Mouse (Mus musculus) embryonic facial prominence, embryonic 15.5 days (tissue): ENCODE data around the gene Ltb. TPM values are rescaled to one million over a fixed set of nuclear protein-coding genes. Genes with fewer than 3 reads are reported as not detected.

Experiments
- ATAC-seq: fragments of 200-750 bp; cut with Nextera tagmentation; 2 replicates; pipeline ENCODE4 v1.8.0; 2017; ENCODE audit warnings: low read depth, moderate TSS enrichment; ENCODE audit not compliant: insufficient number of reproducible peaks, low FRiP score, low TSS enrichment
- H3K27ac ChIP-seq: fragments of 300-500 bp; sonication (generic); replicated peaks from 2 replicates; pipeline ENCODE4 v1.5.1; 2015; ENCODE audit warnings: mild to moderate bottlenecking, inconsistent platforms
- H3K27me3 ChIP-seq: fragments of 300-500 bp; sonication (generic); 2 replicates; pipeline ENCODE4 v1.6.1; 2015; ENCODE audit warnings: inconsistent platforms
- H3K36me3 ChIP-seq: fragments of 300-500 bp; sonication (generic); 2 replicates; pipeline ENCODE4 v1.6.1; 2015; ENCODE audit warnings: mild to moderate bottlenecking, inconsistent platforms
- H3K4me1 ChIP-seq: fragments of 300-500 bp; sonication (generic); 2 replicates; pipeline ENCODE4 v1.6.1; 2015; ENCODE audit warnings: inconsistent platforms
- H3K4me2 ChIP-seq: fragments of 300-500 bp; sonication (generic); replicated peaks from 2 replicates; pipeline ENCODE4 v1.6.1; 2015; ENCODE audit warnings: mild to moderate bottlenecking, inconsistent platforms
- H3K4me3 ChIP-seq: fragments of 300-500 bp; sonication (generic); replicated peaks from 2 replicates; pipeline ENCODE4 v1.5.1; 2015; ENCODE audit warnings: mild to moderate bottlenecking, inconsistent platforms
- H3K9ac ChIP-seq: fragments of 300-500 bp; sonication (generic); 2 replicates; pipeline ENCODE4 v1.6.1; 2015; ENCODE audit warnings: inconsistent platforms
- H3K9me3 ChIP-seq: fragments of 300-500 bp; sonication (generic); replicated peaks from 2 replicates; pipeline ENCODE4 v1.6.1; 2016; ENCODE audit warnings: inconsistent platforms
- WGBS: fragments of 180-500 bp; shearing (Covaris S2); methylation state at CpG from one replicate; pipeline ENCODE4 v1.1.7; 2015; 5-methylcytosine and 5-hydroxymethylcytosine counted together
- polyA plus RNA-seq: library from polyadenylated mRNA; unstranded; fragments of >200 nt; fragmentation: Nextera tagmentation; extraction: Ambion mirVana; gene quantifications from 2 replicates; pipeline ENCODE4 v1.2.1, GENCODE M21; 2015

The Ltb gene
- polyA plus RNA-seq, 1 experiment from 2014 or later, result 2.3 TPM

DNA sequence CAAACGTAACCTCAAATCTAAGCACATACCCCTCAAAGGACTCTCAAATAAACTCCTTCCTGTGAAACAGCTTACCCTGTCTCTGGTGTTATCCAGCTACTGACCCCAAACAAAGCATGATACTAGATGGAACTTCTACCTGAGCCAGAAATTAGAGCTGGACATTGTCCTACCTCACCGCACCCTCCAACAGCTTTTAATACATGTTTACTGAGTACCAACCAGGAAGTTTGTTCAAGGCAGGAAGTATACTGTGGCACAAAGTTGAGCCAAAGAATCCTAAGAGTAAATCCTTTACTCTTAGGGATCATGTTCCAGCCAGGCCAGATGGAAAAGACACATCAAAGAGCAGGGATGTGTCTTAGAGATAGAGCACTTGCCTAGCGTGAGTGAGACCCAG, 16.4 kb downstream of the Ltb start:
- no peak overlapping the region for H3K4me2 ChIP-seq
- H3K4me3 ChIP-seq, result no peak overlapping the region
- ATAC-seq, result no peak
- WGBS, result 68% methylated on average over 3 of the region's 3 CpGs
- no peaks in the 10 kb centered on the region for H3K9me3 ChIP-seq
- no peaks in the 10 kb centered on the region for H3K36me3 ChIP-seq
- no peaks in the 10 kb centered on the region for H3K27me3 ChIP-seq
- H3K9ac ChIP-seq, result no peak overlapping the region
- no peak overlapping the region for H3K27ac ChIP-seq
- H3K4me1 ChIP-seq, result peaks cover 4% of the 10 kb centered on the region; the same call in 1 of the 2 replicates

DNA sequence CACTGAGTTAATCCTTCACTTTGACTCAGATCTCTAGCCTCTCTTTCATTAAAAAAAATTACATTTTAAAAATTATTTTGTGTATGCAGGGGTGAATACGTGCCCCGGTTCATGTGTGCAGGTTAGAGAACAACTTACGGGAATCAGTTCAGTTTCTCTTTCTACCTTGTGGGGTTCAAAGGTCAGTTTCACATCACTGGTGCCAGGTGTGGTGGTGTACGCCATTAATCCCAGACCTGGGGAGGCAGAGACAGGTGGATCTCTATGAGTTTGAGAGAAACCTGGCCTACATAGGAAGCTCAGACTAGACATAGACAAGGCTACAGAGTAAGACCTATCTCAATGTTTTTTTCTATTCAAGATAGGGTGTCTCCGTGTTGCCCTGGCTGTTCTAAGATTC, 18.8 kb downstream of the Ltb start:
- no peaks in the 10 kb centered on the region for H3K36me3 ChIP-seq
- H3K27ac ChIP-seq, result no peak overlapping the region
- H3K4me2 ChIP-seq, result no peak overlapping the region
- ATAC-seq, result no peak
- no peaks in the 10 kb centered on the region for H3K27me3 ChIP-seq
- H3K9ac ChIP-seq, result no peak overlapping the region
- WGBS, result 91% methylated on average over 5 of the region's 5 CpGs
- peaks cover 4% of the 10 kb centered on the region; the same call in 1 of the 2 replicates for H3K4me1 ChIP-seq
- no peaks in the 10 kb centered on the region for H3K9me3 ChIP-seq
- H3K4me3 ChIP-seq, result no peak overlapping the region

DNA sequence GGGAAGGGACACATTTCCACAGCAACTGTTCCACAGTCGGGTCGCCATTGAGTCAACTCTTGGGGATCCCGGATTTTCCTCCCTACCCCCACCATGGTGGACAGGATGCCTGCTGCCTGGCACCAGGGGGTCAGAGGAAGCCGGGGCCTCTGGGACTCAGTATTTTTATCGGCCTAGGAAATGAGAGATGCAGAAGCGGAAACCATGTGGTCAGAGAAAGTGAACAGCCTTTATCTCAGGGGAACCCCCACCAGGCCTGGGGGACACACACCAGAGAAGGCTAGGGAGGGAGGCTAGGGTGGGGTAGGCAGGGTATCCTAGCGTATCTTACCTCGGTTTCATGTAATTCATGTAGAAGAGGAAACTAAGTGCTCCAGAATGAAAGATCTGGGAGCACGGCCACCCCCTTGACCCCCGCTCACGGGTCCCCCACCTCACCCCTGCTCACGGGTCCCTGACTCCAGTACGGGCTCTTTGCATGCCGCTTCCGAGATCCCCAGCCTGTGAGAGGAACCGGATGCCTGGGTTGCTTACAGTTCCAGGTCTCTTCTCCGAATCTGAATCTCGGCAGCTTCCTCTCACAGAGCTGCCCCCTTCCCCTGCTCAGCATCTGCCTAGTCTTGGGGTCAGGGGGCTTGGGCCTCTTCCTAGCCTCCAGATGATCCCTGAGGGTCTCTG, 24.4 kb downstream of the Ltb start:
- H3K4me1 ChIP-seq, result peaks cover 10% of the 10 kb centered on the region; the same call in 1 of the 2 replicates
- H3K4me3 ChIP-seq, result no peak overlapping the region
- no peak overlapping the region for H3K9ac ChIP-seq
- H3K27me3 ChIP-seq, result no peaks in the 10 kb centered on the region
- no peak for ATAC-seq
- peaks cover 25% of the 10 kb centered on the region for H3K36me3 ChIP-seq
- no peak overlapping the region for H3K4me2 ChIP-seq
- no peak overlapping the region for H3K27ac ChIP-seq
- no peaks in the 10 kb centered on the region for H3K9me3 ChIP-seq
- 76% methylated on average over 18 of the region's 18 CpGs for WGBS

DNA sequence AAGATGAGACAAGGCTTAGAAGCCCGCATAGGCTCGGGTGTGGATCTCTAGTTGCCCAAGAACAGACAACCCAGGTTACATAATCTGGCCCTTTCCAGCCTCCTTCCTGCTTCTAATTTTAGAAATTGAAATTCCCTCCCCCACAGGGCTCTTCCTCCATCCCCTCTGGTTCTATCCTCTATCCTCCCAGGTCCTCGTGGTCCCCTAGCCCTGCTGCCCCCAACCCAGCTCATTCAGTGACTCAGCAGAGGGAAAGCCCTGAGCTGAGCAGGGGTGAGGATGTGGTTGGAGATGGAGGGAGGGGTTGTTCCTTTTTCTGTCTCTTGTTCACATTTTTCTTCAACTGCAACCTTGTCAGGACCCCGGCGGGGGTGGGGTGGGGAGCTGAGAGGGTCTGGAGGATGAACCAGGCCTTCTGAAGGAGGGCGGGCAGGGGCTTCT, 25.4 kb downstream of the Ltb start:
- H3K36me3 ChIP-seq, result peaks cover 25% of the 10 kb centered on the region
- H3K4me1 ChIP-seq, result peaks cover 7% of the 10 kb centered on the region; the same call in 1 of the 2 replicates
- ATAC-seq, result no peak
- H3K27me3 ChIP-seq, result no peaks in the 10 kb centered on the region
- H3K9ac ChIP-seq, result no peak overlapping the region
- 73% methylated on average over 6 of the region's 6 CpGs for WGBS
- H3K27ac ChIP-seq, result no peak overlapping the region
- H3K4me2 ChIP-seq, result no peak overlapping the region
- no peak overlapping the region for H3K4me3 ChIP-seq
- no peaks in the 10 kb centered on the region for H3K9me3 ChIP-seq

DNA sequence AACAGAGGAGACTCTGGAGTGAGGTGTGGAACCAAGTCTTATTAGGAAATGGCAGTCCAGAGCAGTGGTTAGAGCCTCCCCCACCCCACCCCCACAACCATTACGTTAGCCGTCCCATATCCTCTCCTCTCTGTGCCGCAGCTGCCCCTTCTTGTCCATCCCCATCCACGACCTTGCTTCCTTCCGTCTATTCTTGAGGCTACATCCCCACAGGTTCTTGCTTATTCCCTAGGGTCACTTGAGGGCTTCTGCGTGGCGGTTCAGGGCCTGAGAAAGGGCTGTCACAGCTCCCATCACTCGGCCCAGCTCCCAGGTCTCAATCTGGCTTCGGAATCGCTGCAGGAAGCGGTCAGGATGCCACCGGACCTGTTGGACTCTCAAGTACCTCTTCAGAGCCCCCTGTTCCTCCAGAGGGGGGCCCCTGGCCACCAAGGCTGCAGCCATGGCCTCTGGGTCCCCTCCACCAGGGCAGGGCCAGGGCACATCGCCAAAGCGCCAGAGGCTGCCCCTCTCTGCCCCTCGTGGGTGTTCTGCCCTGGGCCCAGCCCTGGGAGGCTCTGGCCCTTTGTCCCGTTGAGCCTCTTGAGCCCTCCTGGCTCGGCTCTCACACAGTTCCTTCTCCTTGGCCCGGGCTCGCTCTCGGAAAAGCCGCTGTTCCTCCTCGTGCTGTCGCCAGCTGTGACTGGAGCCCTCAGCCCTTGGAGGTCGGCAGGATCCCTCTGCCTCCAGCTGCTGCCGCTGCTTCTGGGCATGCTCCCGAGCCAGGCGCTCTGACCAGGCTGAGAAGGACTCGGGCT, 26.1 kb downstream of the Ltb start, which contains the start of gene Gm16181:
Gene Gm16181 (plus strand): TSS at position 679 of the 797 bp plus-strand sequence.
- no peak for ATAC-seq
- 73% methylated on average over 28 of the region's 28 CpGs for WGBS
- no peaks in the 10 kb centered on the region for H3K27me3 ChIP-seq
- H3K9me3 ChIP-seq, result no peaks in the 10 kb centered on the region
- H3K4me1 ChIP-seq, result peaks cover 6% of the 10 kb centered on the region; the same call in 1 of the 2 replicates
- H3K36me3 ChIP-seq, result peaks cover 30% of the 10 kb centered on the region
- no peak within 1 kb of the TSS for H3K4me3 ChIP-seq
- 0 out of 2 replicates have a peak within 1 kb of the TSS, but pooled peaks have one; percentile 9 for H3K9ac ChIP-seq
- H3K4me2 ChIP-seq, result no peak within 1 kb of the TSS
- peak within 1 kb of the TSS; percentile 28; the same call in 1 of the 2 replicates for H3K27ac ChIP-seq

DNA sequence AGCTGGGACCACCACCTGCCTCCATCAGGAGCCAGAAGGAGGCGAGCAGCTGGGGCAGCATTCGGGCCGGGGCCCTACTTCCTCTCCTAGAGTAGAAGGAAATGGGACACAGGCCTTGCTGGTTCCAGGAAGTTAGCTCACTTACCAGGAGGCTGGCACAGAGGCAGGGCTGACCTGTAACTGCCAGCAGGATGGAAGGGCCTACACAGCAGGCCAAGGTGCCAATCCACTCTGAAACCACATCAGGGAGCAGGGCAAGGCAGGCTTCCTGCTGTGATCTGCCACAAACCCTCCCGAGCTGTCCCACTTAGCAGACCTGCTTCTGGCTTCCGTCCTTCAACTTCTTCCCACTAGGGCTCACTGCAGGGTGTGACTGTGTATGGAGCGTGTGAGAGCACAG, 28.1 kb downstream of the Ltb start:
- no peak overlapping the region for H3K4me2 ChIP-seq
- 72% methylated on average over 6 of the region's 6 CpGs for WGBS
- H3K27ac ChIP-seq, result 0 out of 2 replicates have a peak overlapping the region, but pooled peaks have one; percentile 28
- H3K4me3 ChIP-seq, result no peak overlapping the region
- ATAC-seq, result no peak
- no peaks in the 10 kb centered on the region for H3K9me3 ChIP-seq
- 0 out of 2 replicates have a peak overlapping the region, but pooled peaks have one; percentile 15 for H3K9ac ChIP-seq
- no peaks in the 10 kb centered on the region for H3K27me3 ChIP-seq
- peaks cover 35% of the 10 kb centered on the region for H3K36me3 ChIP-seq
- peaks cover 6% of the 10 kb centered on the region; the same call in 1 of the 2 replicates for H3K4me1 ChIP-seq

DNA sequence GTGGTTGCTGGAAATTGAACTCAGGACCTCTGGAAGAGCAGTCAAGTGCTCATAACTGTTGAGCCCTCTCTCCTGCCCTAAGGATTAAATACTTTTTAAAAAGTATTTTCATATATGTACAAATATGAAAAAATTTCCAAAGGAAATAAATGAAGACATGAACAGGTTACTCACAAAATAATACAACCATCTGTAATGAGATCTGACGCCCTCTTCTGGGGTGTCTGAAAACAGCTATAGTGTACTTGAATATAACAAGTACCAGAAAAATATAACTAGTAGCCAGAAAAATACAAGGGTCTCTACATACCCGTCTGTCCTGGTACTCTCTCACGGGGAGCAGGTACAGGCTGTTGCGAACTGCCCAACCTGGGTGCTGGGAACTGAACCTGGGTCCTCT, 30.4 kb downstream of the Ltb start:
- Histone ChIP-seq H3K4me3 (no peak overlapping the region), H3K9me3 (no peaks in the 10 kb centered on the region), H3K27me3 (no peaks in the 10 kb centered on the region), H3K36me3 (peaks cover 51% of the 10 kb centered on the region), H3K4me1 (peaks cover 6% of the 10 kb centered on the region; the same call in 1 of the 2 replicates), H3K9ac (no peak overlapping the region), H3K27ac (no peak overlapping the region), H3K4me2 (no peak overlapping the region)
- ATAC-seq, result no peak
- WGBS, result 93% methylated on average over 4 of the region's 4 CpGs

DNA sequence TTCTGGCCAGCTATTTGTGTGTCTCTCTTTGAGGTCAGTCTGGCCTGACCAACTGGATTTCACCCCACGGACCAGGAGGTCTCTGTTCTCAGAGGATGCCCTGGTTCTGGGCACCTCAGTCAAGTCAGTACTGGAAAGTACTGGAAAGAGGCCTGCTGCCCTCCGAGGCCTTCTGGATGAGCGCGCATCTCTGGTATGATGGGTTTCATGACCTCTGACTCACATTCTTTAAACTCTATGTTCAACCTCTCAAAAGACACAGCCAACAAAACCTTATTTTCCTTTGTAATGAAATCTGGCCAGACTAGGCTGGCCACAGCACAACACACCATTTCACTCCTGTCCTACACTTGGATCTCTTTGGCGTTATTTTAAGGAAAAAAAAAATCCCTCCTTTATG, 31.2 kb downstream of the Ltb start:
- 86% methylated on average over 5 of the region's 5 CpGs for WGBS

DNA sequence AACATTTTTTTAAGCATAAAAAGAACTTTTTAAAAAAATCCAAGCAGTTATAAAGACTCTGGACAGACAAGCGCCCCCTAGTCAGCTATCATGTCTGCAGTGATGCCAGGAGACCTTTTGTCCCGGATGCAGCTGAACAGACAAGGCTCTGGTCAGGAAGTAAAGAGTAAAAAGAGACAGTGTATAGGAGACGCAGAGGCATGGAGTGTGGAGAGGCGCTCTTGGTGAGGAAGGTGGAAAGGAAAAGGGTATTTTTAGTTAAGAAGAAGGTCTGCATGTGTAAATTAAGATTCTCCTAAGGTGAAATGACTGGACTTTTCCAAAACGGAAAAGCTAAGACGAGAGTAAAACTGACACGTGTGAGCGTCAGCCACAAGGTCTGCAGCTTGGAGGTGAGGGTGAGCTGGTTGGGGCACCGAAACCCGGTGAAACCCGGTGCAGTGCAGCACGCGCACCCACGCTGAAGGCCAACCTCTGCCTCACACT, 32.4 kb downstream of the Ltb start:
- Histone ChIP-seq H3K9me3 (no peaks in the 10 kb centered on the region), H3K4me2 (no peak overlapping the region), H3K27me3 (no peaks in the 10 kb centered on the region), H3K36me3 (peaks cover 54% of the 10 kb centered on the region), H3K27ac (no peak overlapping the region), H3K4me3 (no peak overlapping the region), H3K9ac (no peak overlapping the region), H3K4me1 (peaks cover under 1% of the 10 kb centered on the region; the same call in 1 of the 2 replicates)
- no peak for ATAC-seq
- WGBS, result 83% methylated on average over 14 of the region's 14 CpGs

More for the DNA sequence above, 31.2 kb downstream of the Ltb start:
- H3K9ac ChIP-seq, result no peak overlapping the region
- H3K4me2 ChIP-seq, result no peak overlapping the region
- H3K27me3 ChIP-seq, result no peaks in the 10 kb centered on the region
- no peak overlapping the region for H3K27ac ChIP-seq
- H3K4me1 ChIP-seq, result peaks cover under 1% of the 10 kb centered on the region; the same call in 1 of the 2 replicates
- H3K9me3 ChIP-seq, result no peaks in the 10 kb centered on the region
- peaks cover 49% of the 10 kb centered on the region for H3K36me3 ChIP-seq
- ATAC-seq, result no peak
- no peak overlapping the region for H3K4me3 ChIP-seq

DNA sequence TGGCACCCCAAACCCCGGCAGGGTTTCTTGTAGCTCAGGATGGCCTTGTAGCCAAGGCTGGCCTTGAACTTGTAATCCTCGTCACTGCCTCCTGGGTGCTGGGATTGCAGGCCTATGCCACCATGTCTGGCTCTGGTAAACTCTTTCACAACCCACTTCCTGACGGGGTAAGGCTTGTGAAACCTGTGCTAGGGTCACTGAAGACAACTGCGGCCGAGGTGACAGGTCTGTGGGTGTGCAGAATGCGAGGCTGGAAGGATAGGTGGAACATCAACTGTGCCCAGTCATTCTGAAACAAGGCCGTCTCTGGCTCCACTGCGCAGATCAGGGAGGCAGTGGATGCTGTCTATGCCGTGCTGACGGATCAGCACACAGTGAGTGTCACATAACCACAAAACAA, 36.8 kb downstream of the Ltb start:
- peak overlapping the region; percentile 21; the same call in 1 of the 2 replicates for H3K9ac ChIP-seq
- no peak overlapping the region for H3K4me2 ChIP-seq
- ATAC-seq, result no peak
- H3K27me3 ChIP-seq, result no peaks in the 10 kb centered on the region
- 93% methylated on average over 10 of the region's 10 CpGs for WGBS
- H3K4me3 ChIP-seq, result no peak overlapping the region
- peaks cover 35% of the 10 kb centered on the region for H3K4me1 ChIP-seq
- H3K36me3 ChIP-seq, result peaks cover 40% of the 10 kb centered on the region
- no peak overlapping the region for H3K27ac ChIP-seq
- no peaks in the 10 kb centered on the region for H3K9me3 ChIP-seq

DNA sequence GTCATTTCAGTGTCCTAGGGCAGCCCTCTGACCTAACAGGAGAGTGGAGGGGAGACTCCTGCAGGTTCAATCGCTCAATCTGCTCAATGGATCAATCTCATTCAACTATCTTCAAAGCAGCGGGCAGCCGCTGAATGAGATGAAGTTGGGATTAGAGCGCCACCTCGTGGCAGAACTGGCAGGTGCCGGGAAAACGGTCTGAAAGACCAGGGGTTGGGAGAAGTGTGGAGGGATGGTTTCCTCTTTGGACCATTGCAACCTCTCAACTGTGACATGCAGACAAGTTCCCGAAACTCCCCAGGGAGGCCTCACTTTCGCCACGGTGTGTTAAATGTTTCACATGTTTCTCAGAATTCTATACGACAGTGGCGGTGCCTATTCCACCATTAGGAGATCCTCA, 37.8 kb downstream of the Ltb start:
- H3K9ac ChIP-seq, result no peak overlapping the region; the same call in 1 of the 2 replicates
- no peaks in the 10 kb centered on the region for H3K27me3 ChIP-seq
- H3K9me3 ChIP-seq, result no peaks in the 10 kb centered on the region
- H3K4me1 ChIP-seq, result peaks cover 42% of the 10 kb centered on the region
- H3K27ac ChIP-seq, result no peak overlapping the region
- ATAC-seq, result no peak
- H3K4me2 ChIP-seq, result no peak overlapping the region; the same call in 1 of the 2 replicates
- peaks cover 37% of the 10 kb centered on the region for H3K36me3 ChIP-seq
- no peak overlapping the region for H3K4me3 ChIP-seq
- 11% methylated on average over 12 of the region's 12 CpGs for WGBS
